Mouse (Mus musculus) kidney, embryonic 15.5 days (tissue): Measurements from ENCODE around the gene Paqr5. TPM values are rescaled to one million over a fixed set of nuclear protein-coding genes. Genes with fewer than 3 reads are reported as not detected.

Experiments
- ATAC-seq: fragments of 200-750 bp; cut with Nextera tagmentation; replicated peaks from 2 replicates; pipeline ENCODE4 v1.8.0; 2017; ENCODE audit warnings: moderate TSS enrichment; ENCODE audit not compliant: low FRiP score
- H3K27ac ChIP-seq: fragments of 300-500 bp; sonication (generic); 2 replicates; pipeline ENCODE4 v1.5.1; 2015; ENCODE audit warnings: mild to moderate bottlenecking, inconsistent platforms
- H3K27me3 ChIP-seq: fragments of 300-500 bp; sonication (generic); 2 replicates; pipeline ENCODE4 v1.6.1; 2015; ENCODE audit warnings: inconsistent platforms
- H3K36me3 ChIP-seq: fragments of 300-500 bp; sonication (generic); 2 replicates; pipeline ENCODE4 v1.6.1; 2015; ENCODE audit warnings: inconsistent platforms
- H3K4me1 ChIP-seq: fragments of 300-500 bp; sonication (generic); 2 replicates; pipeline ENCODE4 v1.6.1; 2015; ENCODE audit warnings: inconsistent platforms
- H3K4me2 ChIP-seq: fragments of 300-500 bp; sonication (generic); 2 replicates; pipeline ENCODE4 v1.6.1; 2015; ENCODE audit warnings: moderate library complexity, mild to moderate bottlenecking, inconsistent platforms
- H3K4me3 ChIP-seq: fragments of 300-500 bp; sonication (generic); replicated peaks from 2 replicates; pipeline ENCODE4 v1.5.1; 2015; ENCODE audit warnings: mild to moderate bottlenecking, inconsistent platforms
- H3K9ac ChIP-seq: fragments of 300-500 bp; sonication (generic); 2 replicates; pipeline ENCODE4 v1.6.1; 2015; ENCODE audit warnings: mild to moderate bottlenecking, inconsistent platforms
- H3K9me3 ChIP-seq: fragments of 300-500 bp; sonication (generic); replicated peaks from 2 replicates; pipeline ENCODE4 v1.6.1; 2016; ENCODE audit warnings: inconsistent platforms
- WGBS: fragments of 180-500 bp; shearing (Covaris S2); methylation state at CpG from one replicate; pipeline ENCODE4 v1.1.7; 2015; ENCODE audit warnings: mixed read lengths; 5-methylcytosine and 5-hydroxymethylcytosine counted together
- polyA plus RNA-seq: library from polyadenylated mRNA; unstranded; fragments of >200 nt; fragmentation: Nextera tagmentation; extraction: Ambion mirVana; gene quantifications from 2 replicates; pipeline ENCODE4 v1.2.1, GENCODE M21; 2015

Paqr5 gene
- polyA plus RNA-seq, 1 experiment from 2014 or later = 26.8 TPM

DNA sequence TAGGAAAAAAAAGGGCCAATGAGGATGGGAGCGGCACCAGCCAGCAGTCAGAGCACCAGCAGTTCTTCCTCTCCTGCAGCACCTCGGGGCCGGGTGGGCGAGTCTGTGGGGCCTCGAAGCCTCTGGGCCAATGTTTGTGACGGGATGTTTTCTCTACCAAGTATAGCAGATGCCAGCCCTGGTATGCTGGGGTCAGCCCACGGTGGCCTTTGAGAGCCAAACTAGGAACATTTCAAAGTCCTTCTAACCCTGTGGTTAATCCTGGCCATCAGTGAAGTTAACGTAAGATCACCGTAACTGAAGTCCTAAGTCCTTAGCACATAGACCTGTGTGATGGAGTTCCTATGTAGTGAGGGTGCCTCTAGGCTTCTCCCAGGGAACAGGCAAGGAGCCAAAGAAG is 54.6 kb downstream of the Paqr5 start:
- peaks cover 11% of the 10 kb centered on the region for H3K4me1 ChIP-seq
- WGBS = 55% methylated on average over 9 of the region's 9 CpGs
- H3K27me3 ChIP-seq = no peaks in the 10 kb centered on the region
- no peaks in the 10 kb centered on the region for H3K36me3 ChIP-seq
- no peak overlapping the region for H3K4me3 ChIP-seq
- H3K9me3 ChIP-seq = no peaks in the 10 kb centered on the region
- no peak overlapping the region for H3K9ac ChIP-seq
- H3K27ac ChIP-seq = no peak overlapping the region
- H3K4me2 ChIP-seq = no peak overlapping the region
- no peak for ATAC-seq

DNA sequence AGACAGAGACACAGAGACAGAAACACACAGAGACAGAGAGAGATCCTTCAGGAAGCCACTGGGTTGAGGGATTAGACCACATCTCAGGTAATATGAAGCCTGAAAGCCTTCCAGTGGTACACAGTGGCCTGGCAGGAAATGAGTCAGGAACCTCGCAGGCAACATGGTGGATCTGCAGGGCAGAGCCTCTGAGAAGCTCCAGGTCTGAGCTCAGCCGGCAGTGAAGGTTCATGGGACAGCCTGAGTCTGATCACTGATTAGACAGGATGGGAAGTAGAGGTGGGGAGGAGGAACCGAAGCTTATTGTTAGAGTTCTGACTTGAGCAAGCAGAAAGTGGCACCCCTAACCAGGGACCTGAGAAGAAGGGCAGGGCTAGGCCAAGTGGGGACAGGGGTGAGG is 55.6 kb downstream of the Paqr5 start:
- Histone ChIP-seq H3K36me3 (no peaks in the 10 kb centered on the region), H3K27me3 (no peaks in the 10 kb centered on the region), H3K9me3 (no peaks in the 10 kb centered on the region), H3K4me1 (peaks cover 11% of the 10 kb centered on the region), H3K27ac (no peak overlapping the region), H3K9ac (no peak overlapping the region), H3K4me2 (no peak overlapping the region), H3K4me3 (no peak overlapping the region)
- ATAC-seq = no peak
- 64% methylated on average over 3 of the region's 3 CpGs for WGBS

DNA sequence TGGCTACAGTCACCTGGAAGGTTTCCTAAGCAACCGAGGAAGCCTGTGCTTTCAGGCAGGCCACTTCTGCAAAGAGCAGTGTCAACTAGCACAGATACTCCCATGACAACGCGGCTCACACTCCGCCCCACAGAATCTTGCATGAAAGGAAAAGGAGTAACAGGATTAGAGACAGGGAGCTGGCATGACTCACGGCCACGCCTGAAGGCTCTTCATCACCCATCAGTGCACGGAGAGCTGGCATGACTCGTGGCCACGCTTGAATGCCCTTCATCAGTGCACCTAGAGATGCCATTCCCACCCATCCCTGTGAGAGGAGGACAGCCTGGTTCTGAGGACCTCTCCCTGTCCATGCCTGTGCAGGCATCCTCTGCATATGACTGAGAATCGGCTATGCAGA is 59.3 kb downstream of the Paqr5 start:
- no peak overlapping the region for H3K4me2 ChIP-seq
- WGBS = 60% methylated on average over 10 of the region's 10 CpGs
- no peaks in the 10 kb centered on the region for H3K36me3 ChIP-seq
- no peaks in the 10 kb centered on the region for H3K27me3 ChIP-seq
- H3K4me3 ChIP-seq = no peak overlapping the region
- H3K4me1 ChIP-seq = peaks cover 14% of the 10 kb centered on the region
- no peak overlapping the region for H3K27ac ChIP-seq
- no peaks in the 10 kb centered on the region for H3K9me3 ChIP-seq
- no peak overlapping the region for H3K9ac ChIP-seq
- 0 out of 2 replicates have a peak, but pooled peaks have one; percentile 29 for ATAC-seq

DNA sequence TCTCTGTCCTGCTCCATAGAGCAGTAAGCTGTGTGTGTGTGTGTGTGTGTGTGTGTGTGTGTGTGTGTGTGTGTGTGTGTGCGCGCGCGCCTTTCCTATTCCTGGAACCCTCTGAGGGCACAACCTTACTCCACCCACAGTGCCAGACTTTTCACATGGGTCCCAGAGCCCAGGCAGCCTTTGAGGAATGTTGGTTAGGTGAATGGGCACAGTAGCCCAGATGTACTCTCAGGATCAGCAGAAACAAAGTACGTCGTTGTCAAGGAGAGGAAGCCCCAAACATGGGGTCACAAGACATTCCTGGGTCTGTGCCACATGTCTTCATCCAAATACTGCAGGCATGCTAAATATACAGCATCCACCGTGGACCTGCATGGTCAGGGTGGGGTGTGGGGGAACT is 60.7 kb downstream of the Paqr5 start:
- Histone ChIP-seq H3K36me3 (no peaks in the 10 kb centered on the region), H3K4me3 (no peak overlapping the region), H3K9ac (no peak overlapping the region), H3K4me2 (no peak overlapping the region), H3K4me1 (peaks cover 10% of the 10 kb centered on the region), H3K27ac (no peak overlapping the region), H3K9me3 (no peaks in the 10 kb centered on the region), H3K27me3 (no peaks in the 10 kb centered on the region)
- WGBS = 95% methylated on average over 7 of the region's 7 CpGs
- ATAC-seq = no peak

DNA sequence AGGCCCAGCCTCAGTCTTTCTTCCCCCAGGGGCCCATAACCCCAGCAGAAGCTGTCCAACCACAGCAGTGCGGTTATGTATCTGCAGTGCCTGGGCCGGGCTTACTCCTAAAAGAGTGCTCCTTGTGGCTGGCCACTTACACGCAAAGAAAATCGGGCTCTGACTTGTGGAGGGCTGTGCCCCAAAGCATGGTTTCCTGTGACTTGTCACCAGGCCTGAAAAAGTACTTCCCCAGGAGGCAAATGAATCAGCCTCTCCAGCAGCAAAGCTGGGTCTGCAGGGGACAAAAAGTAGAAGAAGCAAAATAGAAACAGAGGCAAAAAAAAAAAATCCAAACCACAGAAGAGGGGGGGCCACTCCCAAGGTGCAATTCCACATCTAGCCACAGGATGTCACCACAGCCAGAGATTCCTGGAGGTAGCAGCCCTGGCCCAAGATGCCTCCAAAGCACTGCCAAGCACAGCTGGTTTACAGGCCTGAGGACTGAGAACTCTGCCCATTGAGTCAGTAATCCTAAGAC is 61.2 kb downstream of the Paqr5 start:
- H3K4me2 ChIP-seq = no peak overlapping the region
- H3K27ac ChIP-seq = no peak overlapping the region
- no peaks in the 10 kb centered on the region for H3K9me3 ChIP-seq
- ATAC-seq = no peak
- H3K4me3 ChIP-seq = no peak overlapping the region
- H3K27me3 ChIP-seq = no peaks in the 10 kb centered on the region
- peaks cover 14% of the 10 kb centered on the region for H3K4me1 ChIP-seq
- no peaks in the 10 kb centered on the region for H3K36me3 ChIP-seq
- H3K9ac ChIP-seq = no peak overlapping the region
- WGBS = 41% methylated on average over 4 of the region's 4 CpGs

DNA sequence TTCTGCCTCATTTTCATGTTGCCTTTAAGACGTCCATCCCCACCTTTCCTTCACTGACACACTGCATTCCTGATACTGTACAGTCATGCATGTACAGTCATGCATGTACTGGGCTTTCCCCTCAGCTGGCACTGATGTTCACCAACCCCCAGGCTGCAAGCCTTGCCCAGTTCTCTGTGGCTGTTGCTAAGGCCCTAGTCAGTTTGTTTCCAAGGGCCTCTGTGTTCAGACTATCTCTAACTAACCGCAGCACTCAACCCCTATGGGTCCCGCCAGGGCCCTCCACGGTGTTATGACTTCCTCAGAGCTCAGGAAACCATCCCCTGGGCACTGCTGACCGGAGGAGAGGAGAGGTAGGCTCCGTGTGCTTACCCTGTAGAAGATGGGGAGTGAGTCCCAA is 63.3 kb downstream of the Paqr5 start:
- Histone ChIP-seq H3K9ac (no peak overlapping the region), H3K4me2 (no peak overlapping the region), H3K4me3 (no peak overlapping the region), H3K36me3 (no peaks in the 10 kb centered on the region), H3K27me3 (no peaks in the 10 kb centered on the region), H3K27ac (no peak overlapping the region), H3K9me3 (no peaks in the 10 kb centered on the region), H3K4me1 (peaks cover 27% of the 10 kb centered on the region)
- ATAC-seq = no peak
- 61% methylated on average over 6 of the region's 6 CpGs for WGBS

DNA sequence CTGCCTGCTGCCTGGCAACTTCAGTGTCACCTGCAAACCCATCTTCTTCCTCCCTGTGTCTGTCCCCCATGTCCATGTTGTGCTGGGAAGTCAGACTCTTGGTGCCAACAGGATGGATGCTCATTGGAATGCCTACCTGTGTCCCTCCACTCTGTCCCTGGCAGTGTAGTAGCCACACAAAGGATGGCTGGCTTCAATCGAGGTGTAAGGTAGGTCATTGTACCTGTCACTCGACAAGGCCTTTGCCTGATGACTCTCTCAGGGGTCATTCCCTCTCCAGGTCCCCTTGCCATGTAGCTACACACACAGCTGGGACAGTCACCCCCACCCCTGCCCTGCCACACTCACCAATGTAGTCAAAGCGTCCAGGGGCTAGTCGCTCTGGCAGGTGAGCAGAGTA is 65.5 kb downstream of the Paqr5 start:
- 87% methylated on average over 4 of the region's 4 CpGs for WGBS
- no peak for ATAC-seq
- Histone ChIP-seq H3K4me3 (no peak overlapping the region), H3K27me3 (no peaks in the 10 kb centered on the region), H3K4me2 (no peak overlapping the region), H3K9me3 (no peaks in the 10 kb centered on the region), H3K9ac (no peak overlapping the region), H3K27ac (no peak overlapping the region), H3K36me3 (no peaks in the 10 kb centered on the region), H3K4me1 (peaks cover 20% of the 10 kb centered on the region)

DNA sequence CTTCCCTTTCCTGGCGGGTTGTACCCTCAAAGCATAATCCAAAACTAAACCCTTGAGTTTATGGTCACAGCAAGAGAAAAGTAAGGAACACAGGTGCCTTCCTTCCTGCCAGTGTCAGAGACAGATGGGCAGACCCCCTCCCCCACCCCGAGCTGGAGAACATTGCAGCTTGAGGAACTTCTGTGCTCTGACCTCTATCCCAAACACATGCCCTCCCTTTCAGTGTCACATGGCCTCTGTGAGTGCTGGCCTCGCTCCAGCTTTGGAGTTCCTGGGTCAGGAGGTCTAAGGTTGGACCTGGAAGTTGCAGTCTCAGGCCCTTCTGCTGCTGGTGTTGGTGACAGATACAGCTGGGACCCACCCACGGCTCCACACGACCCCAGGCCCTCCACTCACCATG is 65.9 kb downstream of the Paqr5 start:
- 0 out of 2 replicates have a peak, but pooled peaks cover 3% of the 10 kb centered on the region for H3K36me3 ChIP-seq
- WGBS = 36% methylated on average over 5 of the region's 5 CpGs
- no peaks in the 10 kb centered on the region for H3K9me3 ChIP-seq
- H3K27me3 ChIP-seq = no peaks in the 10 kb centered on the region
- H3K4me1 ChIP-seq = peaks cover 20% of the 10 kb centered on the region
- H3K4me3 ChIP-seq = no peak overlapping the region
- H3K27ac ChIP-seq = peak overlapping the region; percentile 64; the same call in 1 of the 2 replicates
- no peak overlapping the region for H3K9ac ChIP-seq
- ATAC-seq = no peak
- H3K4me2 ChIP-seq = no peak overlapping the region

DNA sequence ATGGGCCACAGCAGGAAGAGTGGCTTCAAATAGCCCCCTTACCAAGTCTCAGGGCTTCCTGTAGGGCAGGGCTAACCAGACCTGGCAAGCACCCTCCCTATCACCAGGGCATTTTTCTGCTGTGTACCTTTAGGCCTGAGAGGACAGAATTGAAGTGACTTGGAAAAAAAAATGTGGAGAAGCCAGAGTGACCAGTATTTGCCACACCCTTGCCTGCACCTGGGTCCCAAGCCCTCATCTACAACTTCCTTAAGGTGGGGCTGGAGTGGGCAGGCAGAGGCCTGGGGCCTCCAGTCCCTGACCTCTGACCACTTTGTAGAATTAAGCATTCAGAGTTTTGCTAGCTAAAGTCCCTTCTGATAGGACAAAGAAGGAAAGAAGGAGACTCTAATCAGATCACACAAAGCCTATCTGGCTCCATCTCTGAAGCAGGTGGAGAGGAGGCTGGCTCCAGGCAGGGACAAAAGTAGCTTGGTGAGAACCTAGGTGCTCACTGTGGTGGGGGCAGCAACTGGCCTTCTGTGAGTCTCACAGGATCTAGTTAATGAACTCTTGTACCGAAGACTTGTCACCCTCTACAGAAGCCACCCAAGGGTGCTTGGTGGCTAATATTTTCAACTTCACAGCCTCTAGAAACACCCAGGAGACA is 66.6 kb downstream of the Paqr5 start:
- peak overlapping the region; percentile 64 for H3K27ac ChIP-seq
- H3K4me2 ChIP-seq = no peak overlapping the region
- H3K36me3 ChIP-seq = peaks cover 7% of the 10 kb centered on the region; the same call in 1 of the 2 replicates
- ATAC-seq = 0 out of 2 replicates have a peak, but pooled peaks have one; percentile 25
- no peak overlapping the region for H3K4me3 ChIP-seq
- H3K27me3 ChIP-seq = no peaks in the 10 kb centered on the region
- peaks cover 20% of the 10 kb centered on the region for H3K4me1 ChIP-seq
- no peaks in the 10 kb centered on the region for H3K9me3 ChIP-seq
- 85% methylated on average over 1 of the region's 1 CpGs for WGBS
- no peak overlapping the region for H3K9ac ChIP-seq

DNA sequence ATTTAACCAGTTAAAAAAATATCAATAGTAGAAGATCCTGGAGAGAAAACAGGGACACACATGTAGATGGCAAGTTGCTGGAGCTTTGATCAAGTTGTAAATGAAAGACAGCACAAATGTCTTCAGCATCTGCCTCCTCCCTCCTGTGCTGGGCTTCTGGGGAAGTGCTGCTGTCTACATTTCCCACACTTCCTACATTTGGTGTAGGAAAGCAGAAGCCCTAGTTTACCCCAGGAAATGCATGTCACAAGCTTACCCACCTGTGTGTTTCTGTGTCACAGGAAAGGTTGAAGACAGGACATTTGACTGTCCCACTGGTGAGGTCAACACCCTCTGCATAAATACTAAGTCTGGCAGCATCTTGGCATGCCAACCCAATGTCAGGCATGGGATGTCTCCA is 71.9 kb downstream of the Paqr5 start:
- no peak overlapping the region for H3K4me2 ChIP-seq
- no peaks in the 10 kb centered on the region for H3K9me3 ChIP-seq
- no peak overlapping the region for H3K27ac ChIP-seq
- no peak overlapping the region for H3K4me3 ChIP-seq
- H3K9ac ChIP-seq = no peak overlapping the region
- no peak for ATAC-seq
- H3K36me3 ChIP-seq = peaks cover 10% of the 10 kb centered on the region; the same call in 1 of the 2 replicates
- H3K27me3 ChIP-seq = no peaks in the 10 kb centered on the region
- H3K4me1 ChIP-seq = peaks cover 5% of the 10 kb centered on the region; the same call in 1 of the 2 replicates

DNA sequence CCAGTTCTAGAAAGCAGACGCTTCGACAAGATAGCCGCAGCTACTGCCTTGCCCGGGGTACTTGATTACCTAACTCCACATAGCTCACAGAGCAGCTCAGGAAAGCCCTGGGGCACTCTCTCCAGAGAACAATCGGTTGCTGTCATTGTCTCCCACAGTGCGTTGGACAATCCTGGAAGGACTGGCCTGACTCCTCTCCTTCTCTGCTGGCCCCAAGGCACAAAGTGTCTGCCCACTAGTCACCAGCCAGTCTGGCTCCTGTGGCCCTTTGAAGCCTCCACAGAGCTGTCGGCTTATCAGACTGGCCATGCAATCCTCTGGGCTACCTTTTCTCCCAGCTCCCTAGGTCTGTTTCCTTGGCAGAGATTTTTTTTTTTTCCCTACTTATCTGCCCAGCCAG is 74.4 kb downstream of the Paqr5 start:
- Histone ChIP-seq H3K4me3 (no peak overlapping the region), H3K4me2 (no peak overlapping the region), H3K27ac (no peak overlapping the region), H3K36me3 (peaks cover 10% of the 10 kb centered on the region; the same call in 1 of the 2 replicates), H3K27me3 (no peaks in the 10 kb centered on the region), H3K9ac (no peak overlapping the region), H3K9me3 (no peaks in the 10 kb centered on the region), H3K4me1 (peaks cover 9% of the 10 kb centered on the region)
- no peak for ATAC-seq
- 65% methylated on average over 7 of the region's 7 CpGs for WGBS

DNA sequence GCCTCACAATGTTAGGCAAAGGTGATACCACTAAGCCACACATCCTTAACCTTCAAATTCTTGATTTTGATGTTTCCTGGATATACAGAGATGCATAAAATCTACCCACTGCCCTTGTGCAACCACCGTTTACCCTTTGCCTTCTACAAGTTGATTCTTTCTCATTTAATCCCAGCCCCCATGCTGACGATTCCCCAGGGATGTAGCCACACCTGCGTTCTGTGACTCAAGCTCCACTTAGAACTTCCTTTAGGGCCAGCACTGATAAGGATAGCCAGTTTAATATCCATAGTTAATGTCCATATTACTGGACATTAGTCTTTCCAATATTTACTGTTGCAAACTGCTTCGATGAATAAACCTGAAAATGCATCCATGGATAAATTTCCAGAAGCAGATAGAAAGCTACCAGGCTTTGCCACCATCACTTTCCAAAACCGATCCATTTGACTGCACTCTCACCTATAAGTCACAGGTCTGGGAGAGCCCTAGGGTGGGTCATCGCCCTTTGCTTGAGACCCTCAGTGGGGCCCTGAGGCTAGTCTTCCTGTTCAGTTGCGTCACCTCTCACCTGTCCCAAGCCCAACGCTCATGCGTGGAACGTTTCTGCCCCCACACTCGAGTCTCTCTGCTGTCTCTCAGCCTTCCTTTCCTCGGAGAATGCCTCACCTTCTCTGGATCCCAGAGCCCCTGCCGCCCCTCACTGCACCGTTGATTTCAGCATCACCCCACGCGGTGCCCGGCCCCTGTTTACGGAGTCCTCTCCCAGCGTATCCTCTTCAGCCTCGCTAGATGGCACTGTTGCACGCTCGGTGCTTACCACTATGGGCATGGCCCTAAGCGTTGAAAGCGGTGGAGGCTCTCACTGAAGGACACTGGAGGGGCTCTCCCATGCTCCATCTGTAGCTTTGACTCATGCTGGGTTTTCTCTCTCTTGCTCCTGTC is 79.0 kb downstream of the Paqr5 start:
- 6% methylated on average over 24 of the region's 24 CpGs for WGBS
- H3K4me1 ChIP-seq = peaks cover 19% of the 10 kb centered on the region
- no peaks in the 10 kb centered on the region for H3K9me3 ChIP-seq
- H3K9ac ChIP-seq = peak overlapping the region; percentile 33
- peak overlapping the region; percentile 80 for H3K4me3 ChIP-seq
- peak overlapping the region; percentile 88 for H3K27ac ChIP-seq
- H3K4me2 ChIP-seq = peak overlapping the region; percentile 95
- peaks cover 13% of the 10 kb centered on the region for H3K36me3 ChIP-seq
- ATAC-seq = peak; percentile 78
- no peaks in the 10 kb centered on the region for H3K27me3 ChIP-seq
